Mouse (Mus musculus) ES-E14 (cell line): ENCODE data around the gene Clca3a2.

ENCODE experiments used
- CHD2 ChIP-seq: IDR thresholded peaks from 2 replicates; pipeline ENCODE4 v1.6.1; 2014; ENCODE audit warnings: mild to moderate bottlenecking, low read depth, low read length, inconsistent platforms
- HCFC1 ChIP-seq: IDR thresholded peaks from 2 replicates; pipeline ENCODE4 v1.6.1; 2012; ENCODE audit warnings: low read length, inconsistent platforms, borderline replicate concordance; ENCODE audit not compliant: insufficient read depth
- ZC3H11A ChIP-seq: IDR thresholded peaks from 2 replicates; pipeline ENCODE4 v1.6.1; 2012; ENCODE audit warnings: low read depth, mild to moderate bottlenecking, inconsistent platforms, low read length, borderline replicate concordance

GRCm38 (mm10) chr3:144765161-144765560, 54.1 kb downstream of the Clca3a2 start:
- TF ChIP-seq CHD2, result no peak
- no peak for TF ChIP-seq ZC3H11A
- TF ChIP-seq HCFC1, result no peak
